8 mouse cellular contexts compared by ENCODE assay signal in the genomic region with DNA sequence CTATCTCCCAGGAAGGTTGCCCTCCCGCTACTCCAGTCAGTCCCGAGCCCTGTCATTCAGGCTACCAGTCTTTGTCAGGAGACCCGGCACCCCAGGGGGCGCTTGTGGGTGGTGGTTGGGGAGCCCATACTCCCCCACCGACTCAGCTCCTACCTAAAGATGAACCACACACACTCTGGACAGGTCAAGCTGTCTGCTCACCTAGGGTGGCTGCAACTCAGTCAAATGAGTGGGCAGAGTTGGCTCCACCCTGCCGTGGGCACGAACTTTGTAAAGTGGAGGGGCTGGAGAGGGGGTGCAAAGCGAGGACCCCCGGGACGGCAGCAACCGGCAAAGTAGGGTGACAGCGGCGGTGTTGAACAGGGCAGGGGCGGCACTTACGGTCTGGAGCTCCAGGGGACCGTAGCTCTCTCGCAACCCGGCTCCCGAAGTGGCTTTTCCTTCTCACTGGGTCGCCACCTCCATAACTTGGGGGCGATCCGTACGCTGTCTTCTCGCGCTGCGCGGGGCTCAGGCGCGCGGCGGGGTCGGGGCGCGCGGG. TPM values are rescaled to one million over a fixed set of nuclear protein-coding genes. Genes with fewer than 3 reads are reported as not detected.
A peak's percentile ranks its signal among the peaks of the same experiment; 100 is the strongest.
DNase-seq lines count a peak whose midpoint lies in the region; ATAC-seq and TF ChIP-seq lines count a peak whose summit lies in the region.
"Had no signal": no experiment of that assay in that cellular context is flagged by ENCODE, and none has a peak within 500 bp of the region (broad histone marks: within the 10 kb centered on the region; RNA-seq: fewer than 3 reads in every experiment).

No protein-coding gene starts in this region.

- peak; percentile 29 to 31 for DNase-seq in left cerebral cortex, postnatal 14 days (ENCODE audit: low spot score in 2 of 2)
- no peak for DNase-seq in left cerebral cortex, adult 11 months (ENCODE audit: low spot score)
- DNase-seq in heart, postnatal 10 days, result peak; percentile 48 to 50
- peak; percentile 35 for DNase-seq in stomach, postnatal 0 days (ENCODE audit: low spot score)
- no peak for DNase-seq in ovary, postnatal 14 days (ENCODE audit: low spot score)

- H3K9me3 ChIP-seq in embryonic facial prominence, embryonic 12.5 days, result no peaks in the 10 kb centered on the region
- no peaks in the 10 kb centered on the region for H3K9me3 ChIP-seq in liver, embryonic 16.5 days (replicated peaks; ENCODE audit: control insufficient read depth, low read length)
- no peaks in the 10 kb centered on the region for H3K9me3 ChIP-seq in stomach, postnatal 0 days (ENCODE audit: control insufficient read depth, low read length)

- peaks cover 22% of the 10 kb centered on the region for H3K4me1 ChIP-seq in embryonic facial prominence, embryonic 12.5 days
- H3K4me1 ChIP-seq in liver, embryonic 16.5 days (ENCODE audit: control insufficient read depth, low read depth, low read length), result peaks cover 51% of the 10 kb centered on the region
- no peaks in the 10 kb centered on the region for H3K4me1 ChIP-seq in stomach, postnatal 0 days (replicated peaks; ENCODE audit: control insufficient read depth, insufficient read depth)

- peak; percentile 7; the same call in 1 of the 2 replicates for TF ChIP-seq CTCF in stomach, postnatal 0 days (IDR thresholded peaks at IDR 0.05; ENCODE audit: low read depth)

- H3K4me2 ChIP-seq in embryonic facial prominence, embryonic 12.5 days (replicated peaks), result peak overlapping the region; percentile 98
- peak overlapping the region; percentile 100 for H3K4me2 ChIP-seq in liver, embryonic 16.5 days (ENCODE audit: low read depth, low read length)
- H3K4me2 ChIP-seq in stomach, postnatal 0 days (replicated peaks; ENCODE audit: low read depth), result peak overlapping the region; percentile 98

- peak overlapping the region; percentile 63 for H3K9ac ChIP-seq in embryonic facial prominence, embryonic 12.5 days
- peak overlapping the region; percentile 83 for H3K9ac ChIP-seq in liver, embryonic 16.5 days (ENCODE audit: low read depth, low read length)
- peak overlapping the region; percentile 64 for H3K9ac ChIP-seq in stomach, postnatal 0 days (ENCODE audit: low read length)

- H3K27ac ChIP-seq in embryonic facial prominence, embryonic 12.5 days, result peak overlapping the region; percentile 17; the same call in 1 of the 2 replicates
- peak overlapping the region; percentile 83; the same call in 1 of the 2 replicates for H3K27ac ChIP-seq in liver, embryonic 16.5 days (ENCODE audit: low read length)
- peak overlapping the region; percentile 76; the same call in 1 of the 2 replicates for H3K27ac ChIP-seq in stomach, postnatal 0 days (replicated peaks)

- WGBS in embryonic facial prominence, embryonic 12.5 days, result 2% methylated on average over 35 of the region's 35 CpGs
- WGBS in liver, embryonic 16.5 days (ENCODE audit: insufficient replicate concordance), result 12% methylated on average over 32 of the region's 35 CpGs
- WGBS in stomach, postnatal 0 days, result 1% methylated on average over 35 of the region's 35 CpGs

- intact Hi-C loops in left cerebral cortex, postnatal 14 days (cut with DNase I), result loop anchor here (2.0 to 5.0 kb wide), 3 partner anchors 37 to 153 kb away; a partner anchor contains a TSS
- intact Hi-C loops in heart, postnatal 10 days (cut with DNase I), result loop anchor here (1.0 to 5.0 kb wide), 5 partner anchors 40 to 153 kb away; a partner anchor contains a TSS

- TF ChIP-seq EP300 in stomach, postnatal 0 days (optimal IDR thresholded peaks at IDR 0.05), result no peak

- no peak for ATAC-seq in embryonic facial prominence, embryonic 12.5 days (ENCODE audit: insufficient number of reproducible peaks, insufficient read depth, low FRiP score, low TSS enrichment)
- no peak for ATAC-seq in liver, embryonic 16.5 days (ENCODE audit: low read depth)
- 0 out of 2 replicates have a peak, but pooled peaks have one; percentile 3 for ATAC-seq in stomach, postnatal 0 days (ENCODE audit: low FRiP score, low TSS enrichment)

- peaks cover 95% of the 10 kb centered on the region for H3K27me3 ChIP-seq in embryonic facial prominence, embryonic 12.5 days
- H3K27me3 ChIP-seq in liver, embryonic 16.5 days (ENCODE audit: control insufficient read depth, insufficient read depth, low read depth, low read length), result peaks cover 48% of the 10 kb centered on the region
- no peaks in the 10 kb centered on the region for H3K27me3 ChIP-seq in stomach, postnatal 0 days (ENCODE audit: control insufficient read depth, insufficient read depth, low read length)

- H3K4me3 ChIP-seq in embryonic facial prominence, embryonic 12.5 days, result peak overlapping the region; percentile 66
- peak overlapping the region; percentile 79 for H3K4me3 ChIP-seq in liver, embryonic 16.5 days (ENCODE audit: low read depth, low read length)
- H3K4me3 ChIP-seq in stomach, postnatal 0 days (ENCODE audit: low read depth, low read length), result peak overlapping the region; percentile 66

- H3K36me3 ChIP-seq in embryonic facial prominence, embryonic 12.5 days, result no peaks in the 10 kb centered on the region
- H3K36me3 ChIP-seq in liver, embryonic 16.5 days (ENCODE audit: control insufficient read depth, insufficient read depth), result no peaks in the 10 kb centered on the region
- no peaks in the 10 kb centered on the region for H3K36me3 ChIP-seq in stomach, postnatal 0 days (ENCODE audit: control insufficient read depth, insufficient read depth, low read length)

RNA-seq across cellular contexts. Expression of a gene that starts 21.4 kb away (rescaled TPM):
- total RNA-seq in left cerebral cortex, postnatal 14 days (2021), result 10 to 100 TPM; 27.2 to 29.7 TPM
- 3.9 and 4.4 TPM in 2 replicates for polyA plus RNA-seq in embryonic facial prominence, embryonic 12.5 days (2016; fragmentation: Nextera tagmentation; extraction: Ambion mirVana)
- total RNA-seq in heart, postnatal 10 days (2021), result 10 to 100 TPM; 22.2 to 24.5 TPM
- polyA plus RNA-seq in liver, embryonic 16.5 days (2015; fragmentation: Nextera tagmentation; extraction: Ambion mirVana), result 3.1 and 3.3 TPM in 2 replicates
- 1.8 and 2.4 TPM in 2 replicates for polyA plus RNA-seq in stomach, postnatal 0 days (2015; fragmentation: Nextera tagmentation; extraction: Ambion mirVana)

RNA-seq across cellular contexts. Expression of a gene that starts 55.0 kb away (rescaled TPM):
- not detected for total RNA-seq in left cerebral cortex, postnatal 14 days (2021)
- polyA plus RNA-seq in embryonic facial prominence, embryonic 12.5 days (2016; fragmentation: Nextera tagmentation; extraction: Ambion mirVana), result not detected in 2 replicates
- total RNA-seq in heart, postnatal 10 days (2021), result not detected
- not detected in 2 replicates for polyA plus RNA-seq in liver, embryonic 16.5 days (2015; fragmentation: Nextera tagmentation; extraction: Ambion mirVana)
- polyA plus RNA-seq in stomach, postnatal 0 days (2015; fragmentation: Nextera tagmentation; extraction: Ambion mirVana), result 0.08 TPM in 1 of 2 replicates, not detected in the other
- total RNA-seq: common myeloid progenitor, adult 5-6 weeks had no signal

Comparison
In these comparisons a context has a peak if more than half of its experiments do, and no peak if none do; other contexts are left out.
1. DNase-seq: peak in left cerebral cortex, postnatal 14 days (2 of 2), heart, postnatal 10 days (2 of 2) and stomach, postnatal 0 days (single experiment); none in left cerebral cortex, adult 11 months (single experiment) and ovary, postnatal 14 days (single experiment).
2. H3K27ac ChIP-seq: peak in every context shown above with its lines; median percentile 83 in liver, embryonic 16.5 days; 76 in stomach, postnatal 0 days; 17 in embryonic facial prominence, embryonic 12.5 days.
3. Peak in every context shown above with its lines, with median percentiles within 50 percentile points of each other: H3K4me2 ChIP-seq, H3K4me3 ChIP-seq and H3K9ac ChIP-seq.